Mouse (Mus musculus): ENCODE results near the gene Kif1b. TPM values are rescaled to one million over a fixed set of nuclear protein-coding genes. Genes with fewer than 3 reads are reported as not detected.
A peak's percentile ranks its signal among the peaks of the same experiment; 100 is the strongest.
"Not testable (repeated sequence)": the region's sequence is repeated elsewhere in the genome, so short reads cannot be mapped to it uniquely, and the experiment has no call there.

Kif1b gene
- total and polyA plus RNA-seq, 2 experiments from 2014 or later, result 213 to 322 TPM

- 93% methylated on average over 6 of the region's 6 CpGs for WGBS
- H3K9me3 ChIP-seq (ENCODE audit: low read length); H3K27ac ChIP-seq; ATAC-seq; DNase-seq (ENCODE audit: low spot score); H3K4me3 ChIP-seq (ENCODE audit: low read length); H3K4me1 ChIP-seq (ENCODE audit: insufficient read depth, low read length); H3K9ac ChIP-seq (replicated peaks; ENCODE audit: low read length); H3K4me2 ChIP-seq (ENCODE audit: low read depth, low read length); H3K27me3 ChIP-seq (ENCODE audit: insufficient read depth, low read length): not testable (repeated sequence)
- peak; percentile 14; the same call in 1 of the 2 replicates for TF ChIP-seq CTCF (IDR thresholded peaks at IDR 0.05; ENCODE audit: low read depth)
- H3K36me3 ChIP-seq (ENCODE audit: insufficient read depth, low read length), result peaks cover 70% of the 10 kb centered on the region
These were observed 96.1 kb downstream of the Kif1b start for GRCm38 (mm10) chr4:149211441-149211840.

- no peak for TF ChIP-seq CTCF (IDR thresholded peaks at IDR 0.05; ENCODE audit: low read depth)
- ATAC-seq, result no peak
- Histone ChIP-seq H3K9ac (replicated peaks; ENCODE audit: low read length) (no peak overlapping the region), H3K9me3 (ENCODE audit: low read length) (no peaks in the 10 kb centered on the region), H3K4me3 (ENCODE audit: low read length) (no peak overlapping the region), H3K27ac (no peak overlapping the region), H3K4me2 (ENCODE audit: low read depth, low read length) (no peak overlapping the region), H3K36me3 (ENCODE audit: insufficient read depth, low read length) (peaks cover 70% of the 10 kb centered on the region), H3K27me3 (ENCODE audit: insufficient read depth, low read length) (no peaks in the 10 kb centered on the region), H3K4me1 (ENCODE audit: insufficient read depth, low read length) (no peaks in the 10 kb centered on the region)
- DNase-seq (ENCODE audit: low spot score), result no peak
- 80% methylated on average over 3 of the region's 3 CpGs for WGBS
These were observed 105.0 kb downstream of the Kif1b start for GRCm38 (mm10) chr4:149202467-149202866.

- TF ChIP-seq CTCF (IDR thresholded peaks at IDR 0.05; ENCODE audit: low read depth), result no peak
- ATAC-seq, result no peak
- 88% methylated on average over 4 of the region's 4 CpGs for WGBS
- Histone ChIP-seq H3K27me3 (ENCODE audit: insufficient read depth, low read length) (no peaks in the 10 kb centered on the region), H3K9me3 (ENCODE audit: low read length) (no peaks in the 10 kb centered on the region), H3K4me3 (ENCODE audit: low read length) (no peak overlapping the region), H3K9ac (replicated peaks; ENCODE audit: low read length) (no peak overlapping the region), H3K4me2 (ENCODE audit: low read depth, low read length) (no peak overlapping the region), H3K36me3 (ENCODE audit: insufficient read depth, low read length) (peaks cover 69% of the 10 kb centered on the region), H3K4me1 (ENCODE audit: insufficient read depth, low read length) (no peaks in the 10 kb centered on the region), H3K27ac (no peak overlapping the region)
- no peak for DNase-seq (ENCODE audit: low spot score)
These were observed 106.4 kb downstream of the Kif1b start for GRCm38 (mm10) chr4:149201110-149201509.

DNA sequence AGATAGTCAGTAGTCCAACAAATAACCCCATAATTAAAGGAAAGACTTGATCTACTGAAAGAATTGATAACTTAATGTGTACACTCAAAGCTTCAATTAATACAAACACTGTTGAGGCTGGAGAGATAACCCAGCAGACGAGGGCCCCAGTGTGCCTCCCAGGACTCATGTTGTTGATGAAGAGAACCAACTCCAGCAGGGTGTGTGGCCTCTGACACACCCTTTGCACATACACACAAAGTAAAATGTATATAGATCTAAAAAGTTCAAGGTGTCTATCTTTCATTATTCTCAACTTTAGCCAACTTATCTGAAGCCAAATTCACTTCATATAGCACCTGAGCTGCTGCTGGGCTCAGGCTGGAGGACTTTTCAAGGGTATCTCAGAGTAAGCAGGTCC, 110.3 kb downstream of the Kif1b start:
- Histone ChIP-seq H3K9ac (replicated peaks; ENCODE audit: low read length) (no peak overlapping the region), H3K4me3 (ENCODE audit: low read length) (no peak overlapping the region), H3K4me1 (ENCODE audit: insufficient read depth, low read length) (no peaks in the 10 kb centered on the region), H3K27me3 (ENCODE audit: insufficient read depth, low read length) (no peaks in the 10 kb centered on the region), H3K4me2 (ENCODE audit: low read depth, low read length) (no peak overlapping the region), H3K9me3 (ENCODE audit: low read length) (no peaks in the 10 kb centered on the region), H3K36me3 (ENCODE audit: insufficient read depth, low read length) (peaks cover 63% of the 10 kb centered on the region), H3K27ac (no peak overlapping the region)
- WGBS, result 76% methylated on average over 1 of the region's 1 CpGs
- ATAC-seq (no peak), DNase-seq (ENCODE audit: low spot score) (no peak)
- no peak for TF ChIP-seq CTCF (IDR thresholded peaks at IDR 0.05; ENCODE audit: low read depth)

GRCm38 (mm10) chr4:149191103-149191502, 116.4 kb downstream of the Kif1b start:
- 93% methylated on average over 7 of the region's 7 CpGs for whole genome bisulfite sequencing
- no peak for DNase-seq (ENCODE audit: low spot score)
- Histone ChIP-seq H3K9ac (replicated peaks; ENCODE audit: low read length) (no peak overlapping the region), H3K4me1 (ENCODE audit: insufficient read depth, low read length) (no peaks in the 10 kb centered on the region), H3K9me3 (ENCODE audit: low read length) (no peaks in the 10 kb centered on the region), H3K36me3 (ENCODE audit: insufficient read depth, low read length) (peaks cover 65% of the 10 kb centered on the region), H3K4me3 (ENCODE audit: low read length) (no peak overlapping the region), H3K27me3 (ENCODE audit: insufficient read depth, low read length) (no peaks in the 10 kb centered on the region), H3K4me2 (ENCODE audit: low read depth, low read length) (no peak overlapping the region), H3K27ac (no peak overlapping the region)
- no peak for ATAC-seq
- no peak for TF ChIP-seq CTCF (IDR thresholded peaks at IDR 0.05; ENCODE audit: low read depth)

DNA sequence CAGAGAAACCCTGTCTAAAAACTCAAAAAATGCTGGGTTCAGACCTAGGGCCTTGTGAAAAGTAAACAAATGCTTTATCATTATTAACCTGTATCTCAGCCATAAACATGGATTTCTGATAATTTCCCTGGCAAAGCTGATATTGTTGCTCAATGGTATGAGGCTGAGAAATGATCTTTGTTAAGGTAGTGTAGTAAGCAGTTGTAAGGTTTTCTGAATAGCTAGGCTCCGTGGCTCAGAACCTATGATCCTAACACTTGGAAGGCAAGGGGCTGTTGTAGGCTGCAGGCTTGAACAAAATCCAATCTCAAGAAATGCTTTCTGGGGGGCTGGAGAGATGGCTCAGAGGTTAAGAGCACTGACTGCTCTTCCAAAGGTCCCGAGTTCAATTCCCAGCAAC, 118.9 kb downstream of the Kif1b start:
- Histone ChIP-seq H3K4me2 (ENCODE audit: low read depth, low read length) (no peak overlapping the region), H3K9me3 (ENCODE audit: low read length) (no peaks in the 10 kb centered on the region), H3K4me3 (ENCODE audit: low read length) (no peak overlapping the region), H3K36me3 (ENCODE audit: insufficient read depth, low read length) (peaks cover 75% of the 10 kb centered on the region), H3K9ac (replicated peaks; ENCODE audit: low read length) (no peak overlapping the region), H3K27ac (no peak overlapping the region), H3K27me3 (ENCODE audit: insufficient read depth, low read length) (no peaks in the 10 kb centered on the region), H3K4me1 (ENCODE audit: insufficient read depth, low read length) (no peaks in the 10 kb centered on the region)
- 93% methylated on average over 2 of the region's 2 CpGs for WGBS
- no peak for ATAC-seq
- no peak for TF ChIP-seq CTCF (IDR thresholded peaks at IDR 0.05; ENCODE audit: low read depth)
- no peak for DNase-seq (ENCODE audit: low spot score)

DNA sequence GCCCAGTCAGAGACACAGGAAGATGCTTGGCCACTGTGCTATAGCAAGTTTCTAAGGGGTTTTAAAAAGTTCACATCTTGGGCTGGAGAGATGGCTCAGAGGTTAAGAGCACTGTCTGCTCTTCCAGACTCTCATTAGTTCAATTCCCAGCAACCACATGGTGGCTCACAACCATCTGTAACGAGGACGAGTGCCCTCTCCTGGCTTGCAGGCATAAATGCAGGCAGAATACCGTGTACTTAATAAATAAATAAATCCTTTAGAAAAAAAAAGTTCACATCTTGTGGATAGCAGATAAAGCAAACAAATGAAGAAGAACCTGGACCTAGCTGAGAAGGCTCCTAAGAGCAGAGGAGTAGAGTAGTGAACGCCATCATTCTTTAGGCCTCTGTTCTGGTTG, 124.7 kb downstream of the Kif1b start:
- DNase-seq (ENCODE audit: low spot score) (peak; percentile 55), ATAC-seq (no peak)
- no peak overlapping the region for H3K9ac ChIP-seq (replicated peaks; ENCODE audit: low read length)
- H3K27ac ChIP-seq, result no peak overlapping the region
- peaks cover 87% of the 10 kb centered on the region for H3K36me3 ChIP-seq (ENCODE audit: insufficient read depth, low read length)
- WGBS, result 48% methylated on average over 4 of the region's 4 CpGs
- no peaks in the 10 kb centered on the region for H3K4me1 ChIP-seq (ENCODE audit: insufficient read depth, low read length)
- no peaks in the 10 kb centered on the region for H3K9me3 ChIP-seq (ENCODE audit: low read length)
- no peaks in the 10 kb centered on the region for H3K27me3 ChIP-seq (ENCODE audit: insufficient read depth, low read length)
- no peak overlapping the region for H3K4me3 ChIP-seq (ENCODE audit: low read length)
- no peak overlapping the region for H3K4me2 ChIP-seq (ENCODE audit: low read depth, low read length)
- peak; percentile 57 for TF ChIP-seq CTCF (IDR thresholded peaks at IDR 0.05; ENCODE audit: low read depth)
